Mouse (Mus musculus) intestine, embryonic 16.5 days (tissue): ENCODE results near the gene Mrps17. TPM values are rescaled to one million over a fixed set of nuclear protein-coding genes. Genes with fewer than 3 reads are reported as not detected.
A peak's percentile ranks its signal among the peaks of the same experiment; 100 is the strongest.

Source experiments
- ATAC-seq: fragments of 200-750 bp; cut with Nextera tagmentation; 2 replicates; pipeline ENCODE4 v1.8.0; 2017; ENCODE audit warnings: moderate TSS enrichment, moderate library complexity
- H3K27ac ChIP-seq: fragments of 300-500 bp; sonication (generic); 2 replicates; pipeline ENCODE4 v1.5.1; 2014; ENCODE audit warnings: mild to moderate bottlenecking, low read length
- H3K27me3 ChIP-seq: fragments of 300-500 bp; sonication (generic); replicated peaks from 2 replicates; pipeline ENCODE4 v1.6.1; 2014; ENCODE audit warnings: low read length, control low read depth, mixed read lengths; ENCODE audit not compliant: control insufficient read depth, insufficient read depth
- H3K36me3 ChIP-seq: fragments of 300-500 bp; sonication (generic); 2 replicates; pipeline ENCODE4 v1.6.1; 2014; ENCODE audit warnings: low read length, control low read depth; ENCODE audit not compliant: control insufficient read depth, insufficient read depth
- H3K4me1 ChIP-seq: fragments of 300-500 bp; sonication (generic); 2 replicates; pipeline ENCODE4 v1.6.1; 2014; ENCODE audit warnings: low read length, control low read depth, mixed read lengths; ENCODE audit not compliant: control insufficient read depth, insufficient read depth
- H3K4me2 ChIP-seq: fragments of 300-500 bp; sonication (generic); 2 replicates; pipeline ENCODE4 v1.6.1; 2014; ENCODE audit warnings: low read depth, low read length, control low read depth
- H3K4me3 ChIP-seq: fragments of 300-500 bp; sonication (generic); 2 replicates; pipeline ENCODE4 v1.5.1; 2014; ENCODE audit warnings: mild to moderate bottlenecking, low read length
- H3K9ac ChIP-seq: fragments of 300-500 bp; sonication (generic); 2 replicates; pipeline ENCODE4 v1.6.1; 2014; ENCODE audit warnings: low read depth, low read length
- H3K9me3 ChIP-seq: fragments of 300-500 bp; sonication (generic); 2 replicates; pipeline ENCODE4 v1.6.1; 2016; ENCODE audit warnings: low read length, control low read depth; ENCODE audit not compliant: control insufficient read depth
- WGBS: fragments of 180-500 bp; shearing (Covaris S2); extraction: QIAGEN DNeasy Blood & Tissue Kit; methylation state at CpG from one replicate; pipeline ENCODE4 v1.1.7; 2014; 5-methylcytosine and 5-hydroxymethylcytosine counted together
- polyA plus RNA-seq: library from polyadenylated mRNA; unstranded; fragments of >200 nt; fragmentation: Nextera tagmentation; extraction: Ambion mirVana; gene quantifications from 2 replicates; pipeline ENCODE4 v1.2.1, GENCODE M21; 2015

Gene Mrps17
- polyA plus RNA-seq, 1 experiment from 2014 or later = 196 TPM

DNA sequence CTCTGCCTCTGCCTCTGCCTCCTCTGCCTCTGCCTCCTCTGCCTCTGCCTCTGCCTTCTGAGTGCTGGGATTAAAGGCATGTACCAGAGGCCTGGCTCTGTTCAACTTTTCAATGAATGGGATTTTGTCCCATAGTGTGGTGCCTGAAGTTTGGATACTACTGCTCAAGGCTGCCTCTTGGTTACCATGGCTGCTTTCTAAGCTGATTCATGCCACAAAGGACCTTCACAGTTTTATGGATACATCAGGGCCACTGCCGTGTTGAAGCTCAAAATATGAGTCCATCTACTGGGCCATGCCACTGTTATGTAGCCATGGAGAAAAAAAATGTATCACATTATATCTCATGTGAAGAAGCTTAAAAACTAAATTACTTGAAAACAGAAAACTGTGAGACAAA, 13.6 kb upstream of the Mrps17 start:
- Histone ChIP-seq H3K4me1 (no peaks in the 10 kb centered on the region), H3K9me3 (no peaks in the 10 kb centered on the region), H3K27me3 (no peaks in the 10 kb centered on the region; the same call in 1 of the 2 replicates), H3K4me2 (no peak overlapping the region), H3K9ac (no peak overlapping the region), H3K36me3 (no peaks in the 10 kb centered on the region), H3K4me3 (no peak overlapping the region), H3K27ac (no peak overlapping the region)
- WGBS = 81% methylated on average over 1 of the region's 1 CpGs
- ATAC-seq = no peak

DNA sequence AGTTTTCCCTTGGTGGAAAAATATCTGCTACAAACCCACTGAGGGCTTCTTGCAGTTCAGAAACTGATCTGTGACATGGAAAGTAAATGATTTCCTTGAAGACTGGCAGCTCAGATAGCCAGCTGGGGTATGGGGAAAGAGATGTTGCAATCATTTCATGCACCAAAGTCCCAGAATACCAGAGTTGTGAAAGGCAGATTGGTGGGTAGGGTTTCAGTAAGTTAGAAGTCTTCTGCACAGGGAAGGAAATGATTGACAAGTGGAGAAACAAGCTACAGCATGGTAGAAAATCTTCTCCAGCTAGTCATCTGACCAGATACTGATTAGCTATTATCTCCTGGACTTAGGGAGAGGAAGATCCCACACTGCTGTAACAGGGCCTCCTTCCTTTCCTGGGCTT, 11.9 kb upstream of the Mrps17 start:
- Histone ChIP-seq H3K9ac (no peak overlapping the region), H3K4me1 (no peaks in the 10 kb centered on the region), H3K36me3 (no peaks in the 10 kb centered on the region), H3K4me3 (no peak overlapping the region), H3K4me2 (no peak overlapping the region), H3K27ac (no peak overlapping the region), H3K27me3 (no peaks in the 10 kb centered on the region; the same call in 1 of the 2 replicates), H3K9me3 (no peaks in the 10 kb centered on the region)
- ATAC-seq = peak; percentile 53

DNA sequence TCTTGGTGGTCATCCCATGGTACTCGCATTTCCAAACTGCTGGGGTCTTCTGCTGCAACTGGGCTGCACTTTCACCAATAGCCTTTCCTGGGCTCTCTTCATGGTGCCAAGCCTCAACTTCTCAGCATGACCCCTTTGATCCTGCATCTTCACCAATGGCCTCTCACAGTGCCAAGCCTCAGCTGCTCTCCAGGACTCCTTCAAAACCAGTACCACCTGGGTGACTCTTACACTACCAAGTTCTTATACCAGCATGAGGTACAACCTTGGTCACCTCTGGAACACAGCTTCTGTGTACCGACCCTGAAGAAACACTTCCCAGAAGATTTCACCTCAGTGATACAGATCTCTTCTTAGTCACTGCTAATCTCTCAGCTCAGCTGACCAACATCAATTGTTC, 6.9 kb upstream of the Mrps17 start, which contains the start of gene Sept14:
Gene Sept14 (minus strand): TSS at position 101 of the 400 bp plus-strand sequence.
- no peaks in the 10 kb centered on the region for H3K27me3 ChIP-seq
- no peak for ATAC-seq
- H3K9me3 ChIP-seq = no peaks in the 10 kb centered on the region
- H3K4me2 ChIP-seq = no peak within 1 kb of the TSS
- no peaks in the 10 kb centered on the region for H3K4me1 ChIP-seq
- H3K9ac ChIP-seq = no peak within 1 kb of the TSS
- H3K4me3 ChIP-seq = no peak within 1 kb of the TSS
- no peaks in the 10 kb centered on the region for H3K36me3 ChIP-seq
- 66% methylated on average over 2 of the region's 2 CpGs for WGBS
- no peak within 1 kb of the TSS for H3K27ac ChIP-seq

DNA sequence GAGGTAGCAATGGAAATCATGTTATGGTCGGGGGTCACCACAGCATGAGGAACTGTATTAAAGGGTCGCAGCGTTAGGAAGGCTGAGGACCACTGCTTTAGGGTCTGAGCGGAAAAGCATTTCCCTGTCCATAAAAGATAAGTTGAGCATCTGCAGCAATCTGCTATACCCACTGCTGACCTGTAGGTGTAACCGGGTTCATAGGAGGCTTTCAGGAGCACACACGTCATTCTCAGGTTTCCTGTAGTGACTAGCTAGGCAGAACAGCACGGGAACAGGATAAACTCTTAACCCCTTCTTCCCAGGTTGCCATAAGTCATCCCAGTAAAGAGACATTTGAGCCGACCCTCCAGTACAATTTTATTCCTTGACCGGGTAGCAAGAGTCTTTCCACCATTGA, 1.7 kb downstream of the Mrps17 start:
- Histone ChIP-seq H3K4me3 (no peak overlapping the region), H3K4me2 (no peak overlapping the region), H3K9me3 (no peaks in the 10 kb centered on the region; the same call in 1 of the 2 replicates), H3K4me1 (peaks cover 4% of the 10 kb centered on the region), H3K27me3 (no peaks in the 10 kb centered on the region), H3K9ac (no peak overlapping the region), H3K36me3 (peaks cover 8% of the 10 kb centered on the region; the same call in 1 of the 2 replicates), H3K27ac (no peak overlapping the region)
- ATAC-seq = no peak
- 81% methylated on average over 9 of the region's 9 CpGs for WGBS

DNA sequence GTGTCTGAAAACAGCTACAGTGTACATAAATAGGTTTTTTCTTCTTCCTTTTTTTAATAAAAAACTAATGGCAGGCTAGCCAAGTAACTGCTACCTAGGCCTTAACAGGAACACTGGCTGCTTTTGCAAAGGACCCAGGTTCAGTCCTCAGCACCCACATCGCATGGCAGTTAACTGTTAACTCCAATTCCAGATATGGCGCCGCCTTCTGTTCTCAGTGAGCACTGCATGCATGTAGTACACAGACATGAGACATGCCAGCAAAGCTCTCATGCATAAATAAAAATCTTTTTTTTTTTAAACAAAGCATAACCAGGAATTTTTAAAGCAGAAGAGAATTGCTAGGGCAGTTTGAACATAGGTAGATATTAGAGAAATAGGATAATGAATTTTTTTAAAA, 4.9 kb downstream of the Mrps17 start:
- 84% methylated on average over 3 of the region's 3 CpGs for WGBS
- ATAC-seq = no peak
- Histone ChIP-seq H3K9ac (no peak overlapping the region), H3K4me3 (no peak overlapping the region), H3K27me3 (no peaks in the 10 kb centered on the region), H3K4me1 (peaks cover 4% of the 10 kb centered on the region), H3K4me2 (no peak overlapping the region), H3K36me3 (peaks cover 8% of the 10 kb centered on the region; the same call in 1 of the 2 replicates), H3K27ac (no peak overlapping the region), H3K9me3 (no peaks in the 10 kb centered on the region; the same call in 1 of the 2 replicates)

DNA sequence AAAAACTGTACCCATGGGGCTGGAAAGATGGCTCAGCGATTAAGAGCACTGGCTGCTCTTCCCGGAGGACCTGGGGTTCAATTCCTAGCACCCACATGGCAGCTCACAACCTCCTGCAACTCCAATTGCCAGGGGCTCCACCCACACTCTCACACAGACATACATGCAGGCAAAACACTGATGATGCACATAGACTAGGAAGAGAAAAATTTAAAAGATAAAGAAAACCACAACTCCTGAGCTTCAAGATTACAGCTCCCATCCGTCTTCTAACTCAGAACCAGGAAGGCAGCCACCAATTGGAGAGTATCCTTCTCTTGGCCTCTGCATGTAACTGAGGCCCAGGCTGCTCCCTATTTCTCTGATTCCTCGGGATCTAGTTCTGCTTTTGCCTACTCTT, 9.0 kb downstream of the Mrps17 start:
- H3K4me2 ChIP-seq = peak overlapping the region; percentile 54
- H3K9me3 ChIP-seq = no peaks in the 10 kb centered on the region; the same call in 1 of the 2 replicates
- ATAC-seq = peak; percentile 16; the same call in 1 of the 2 replicates
- H3K36me3 ChIP-seq = no peaks in the 10 kb centered on the region
- peak overlapping the region; percentile 77 for H3K4me3 ChIP-seq
- peak overlapping the region; percentile 89 for H3K9ac ChIP-seq
- WGBS = 48% methylated on average over 4 of the region's 4 CpGs
- peak overlapping the region; percentile 98 for H3K27ac ChIP-seq
- peaks cover 11% of the 10 kb centered on the region for H3K4me1 ChIP-seq
- H3K27me3 ChIP-seq = no peaks in the 10 kb centered on the region

DNA sequence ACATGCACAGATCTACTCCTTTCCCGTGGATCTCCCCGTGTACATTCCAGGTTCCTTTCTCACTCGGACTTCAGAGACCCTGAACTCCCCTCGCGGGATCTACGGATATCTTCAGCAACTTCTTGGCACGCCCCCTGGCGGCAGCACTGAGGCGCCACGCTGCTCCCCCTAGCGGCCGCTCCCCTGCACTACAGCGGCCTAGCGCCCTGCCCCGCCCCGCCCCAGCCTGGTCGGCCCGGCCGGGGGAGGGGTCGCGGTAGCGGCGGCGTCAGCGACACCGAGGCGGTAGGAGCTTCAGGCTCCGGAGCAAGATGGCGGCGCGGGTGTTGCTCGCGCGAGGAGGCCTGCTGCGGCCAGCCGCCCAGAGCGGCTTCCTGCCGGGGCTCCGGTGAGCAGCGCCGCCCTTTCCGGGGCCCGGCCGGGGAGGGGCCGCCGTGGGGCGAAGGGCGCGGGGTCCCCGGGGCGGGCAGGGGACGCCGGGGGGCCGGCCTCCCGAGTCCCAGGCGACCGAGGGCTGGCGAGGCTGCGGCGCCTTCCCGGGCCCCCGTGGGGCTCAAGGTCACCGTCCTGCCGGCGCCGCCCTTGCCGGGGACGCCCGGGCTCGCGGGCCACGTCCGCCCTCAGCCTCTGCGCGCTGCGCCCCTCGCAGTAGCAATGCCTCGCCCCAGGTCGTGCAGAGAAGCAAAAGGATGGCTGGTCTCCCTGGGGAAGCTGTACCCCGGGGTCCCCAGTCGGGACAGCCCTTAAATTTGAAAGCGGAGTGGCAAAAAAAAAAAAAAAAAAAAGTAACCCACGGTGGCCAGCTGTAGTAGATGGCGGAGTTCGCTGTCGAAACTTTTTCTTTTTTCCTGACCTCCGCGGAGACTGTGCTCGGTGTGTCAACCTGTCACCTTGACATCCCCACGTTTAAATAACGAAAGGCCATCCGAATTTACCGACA, 9.8 kb downstream of the Mrps17 start, which contains the start of gene Nipsnap2:
Gene Nipsnap2 (plus strand): TSS at position 230 of the 940 bp plus-strand sequence.
- peaks cover 19% of the 10 kb centered on the region for H3K4me1 ChIP-seq

DNA sequence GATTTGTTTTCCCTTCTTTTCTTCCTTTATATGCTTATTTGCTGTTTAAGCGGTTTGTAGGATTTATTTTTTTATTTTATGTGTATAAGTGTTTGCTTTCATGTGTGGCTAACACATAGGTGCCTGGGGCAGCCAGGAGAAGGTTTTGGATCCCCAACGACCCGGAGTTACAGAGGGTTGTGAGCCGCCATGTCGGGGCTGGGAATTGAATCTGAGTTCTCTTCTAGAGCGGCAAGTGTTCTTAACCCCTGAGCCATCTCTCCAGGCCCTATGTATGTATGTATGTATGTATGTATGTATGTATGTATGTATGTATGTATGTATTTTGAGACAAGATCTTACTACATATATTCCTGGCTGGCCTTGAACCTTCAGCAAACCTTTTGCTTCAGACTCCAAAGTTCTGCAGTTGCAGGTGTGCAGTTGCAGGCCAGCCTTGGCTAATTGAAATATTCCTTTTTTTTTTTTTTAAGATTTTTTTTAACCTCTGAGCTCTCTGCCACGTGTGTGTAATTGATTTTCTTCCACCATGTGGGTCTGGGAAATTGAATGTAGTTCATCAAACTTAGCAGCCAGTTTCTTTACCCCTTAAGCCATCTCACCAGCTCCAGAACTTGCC, 10.6 kb downstream of the Mrps17 start:
- ATAC-seq = no peak
- peaks cover 27% of the 10 kb centered on the region for H3K4me1 ChIP-seq

More for the DNA sequence above, 9.8 kb downstream of the Mrps17 start, which contains the start of gene Nipsnap2:
- H3K4me3 ChIP-seq = peak within 1 kb of the TSS; percentile 77
- peak; percentile 94 for ATAC-seq
- H3K9ac ChIP-seq = peak within 1 kb of the TSS; percentile 89
- WGBS = under 1% methylated on average over 87 of the region's 93 CpGs
- H3K9me3 ChIP-seq = no peaks in the 10 kb centered on the region; the same call in 1 of the 2 replicates
- no peaks in the 10 kb centered on the region for H3K36me3 ChIP-seq
- H3K4me2 ChIP-seq = peak within 1 kb of the TSS; percentile 54
- H3K27me3 ChIP-seq = no peaks in the 10 kb centered on the region
- peak within 1 kb of the TSS; percentile 98 for H3K27ac ChIP-seq

DNA sequence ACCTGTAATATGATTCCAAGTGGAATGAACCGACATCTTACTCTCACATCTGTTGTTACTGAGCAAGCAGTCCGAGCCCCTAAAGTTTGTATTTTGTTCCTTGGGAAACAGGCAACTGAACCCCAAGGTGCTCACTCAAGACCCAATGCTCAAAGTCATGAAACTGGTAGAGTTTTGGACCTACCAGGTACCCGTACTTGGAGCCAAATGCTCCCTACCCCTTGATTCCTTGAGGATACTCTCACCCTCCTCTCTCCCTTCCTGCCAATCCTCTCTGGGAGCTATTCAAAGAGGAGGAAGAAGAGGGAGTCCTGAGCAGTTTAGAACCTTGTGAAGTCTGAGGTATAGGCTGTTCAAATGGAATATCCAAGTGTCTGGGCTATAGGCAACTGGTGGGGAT, 11.5 kb downstream of the Mrps17 start:
- Histone ChIP-seq H3K9me3 (no peaks in the 10 kb centered on the region), H3K36me3 (no peaks in the 10 kb centered on the region), H3K4me2 (peak overlapping the region; percentile 54), H3K9ac (no peak overlapping the region), H3K4me3 (no peak overlapping the region), H3K27ac (0 out of 2 replicates have a peak overlapping the region, but pooled peaks have one; percentile 57), H3K4me1 (peaks cover 29% of the 10 kb centered on the region), H3K27me3 (no peaks in the 10 kb centered on the region)
- no peak for ATAC-seq
- WGBS = 84% methylated on average over 3 of the region's 3 CpGs

More for the DNA sequence above, 10.6 kb downstream of the Mrps17 start:
- 15% methylated on average over 7 of the region's 7 CpGs for WGBS
- H3K4me3 ChIP-seq = peak overlapping the region; percentile 77
- H3K9me3 ChIP-seq = no peaks in the 10 kb centered on the region
- no peaks in the 10 kb centered on the region for H3K36me3 ChIP-seq
- H3K27me3 ChIP-seq = no peaks in the 10 kb centered on the region
- H3K4me2 ChIP-seq = peak overlapping the region; percentile 54
- H3K27ac ChIP-seq = peak overlapping the region; percentile 98
- H3K9ac ChIP-seq = peak overlapping the region; percentile 89
